Mouse (Mus musculus) layer of hippocampus, adult 8-10 months (tissue): ENCODE measurements around the gene Apbb2. TPM values are rescaled to one million over a fixed set of nuclear protein-coding genes. Genes with fewer than 3 reads are reported as not detected.

Source experiments
- DNase-seq, 2 experiments: peaks; one replicate each; pipeline ENCODE4 v3.0.0; 2022; ENCODE audit warnings: low spot score in 2 of 2
- total RNA-seq, 4 experiments: library from RNA; stranded (reverse); gene quantifications; 2 replicates each; pipeline ENCODE4 v1.2.4; 2022

The Apbb2 gene
- total RNA-seq, 4 experiments from 2014 or later, result 51.9 to 69.8 (median 57.1) TPM

- DNase-seq, result no peak
Observed at GRCm38 (mm10) chr5:66521250-66521649, 97.3 kb downstream of the Apbb2 start.

- DNase-seq, result no peak
Observed at GRCm38 (mm10) chr5:66519511-66519910, 99.1 kb downstream of the Apbb2 start.

- no peak for DNase-seq
Observed at GRCm38 (mm10) chr5:66518411-66519006, 100.1 kb downstream of the Apbb2 start.

DNA sequence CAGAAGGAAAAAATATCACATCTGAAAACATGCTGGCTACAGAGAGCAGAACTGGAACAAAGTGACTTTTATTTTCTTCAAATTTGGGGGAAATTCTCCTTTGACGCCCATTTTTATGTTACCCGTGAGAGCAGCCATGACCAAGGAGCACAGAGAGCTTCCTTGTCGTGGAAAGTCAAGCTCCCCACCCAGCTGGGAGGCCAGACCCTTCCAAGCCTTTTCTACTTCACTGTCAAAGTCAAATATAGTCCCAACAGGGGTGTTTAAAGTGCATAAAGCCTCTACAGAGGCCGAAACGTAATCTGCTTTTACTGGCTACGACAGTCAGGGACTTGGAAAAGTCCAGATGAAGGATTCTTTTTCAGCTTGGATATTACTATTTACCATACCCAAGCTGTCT, 101.1 kb downstream of the Apbb2 start:
- DNase-seq, result no peak

- no peak for DNase-seq
Observed at GRCm38 (mm10) chr5:66516311-66516710, 102.3 kb downstream of the Apbb2 start.

- no peak for DNase-seq
Observed at GRCm38 (mm10) chr5:66515271-66515670, 103.3 kb downstream of the Apbb2 start.

- no peak for DNase-seq
Observed at GRCm38 (mm10) chr5:66514659-66515058, 103.9 kb downstream of the Apbb2 start.

DNA sequence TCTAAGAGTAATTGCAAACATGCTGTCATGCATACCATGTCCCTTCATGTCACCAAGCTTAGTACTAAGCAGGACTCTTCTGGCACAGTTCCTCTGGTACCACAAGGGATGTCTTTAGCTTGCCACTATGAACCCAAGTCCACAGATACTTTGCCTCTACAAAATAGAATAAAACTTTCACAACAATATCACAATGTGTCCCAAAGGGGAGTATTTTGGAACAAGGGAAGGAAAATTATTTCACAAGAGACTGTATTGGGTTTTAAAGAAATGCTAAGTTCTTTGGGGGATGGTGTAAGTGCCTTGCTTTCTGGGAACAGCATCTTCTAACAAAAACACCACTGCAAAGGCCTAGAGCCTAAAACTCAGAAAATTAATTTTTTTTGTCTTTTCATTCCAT, 105.2 kb downstream of the Apbb2 start:
- DNase-seq, result no peak

DNA sequence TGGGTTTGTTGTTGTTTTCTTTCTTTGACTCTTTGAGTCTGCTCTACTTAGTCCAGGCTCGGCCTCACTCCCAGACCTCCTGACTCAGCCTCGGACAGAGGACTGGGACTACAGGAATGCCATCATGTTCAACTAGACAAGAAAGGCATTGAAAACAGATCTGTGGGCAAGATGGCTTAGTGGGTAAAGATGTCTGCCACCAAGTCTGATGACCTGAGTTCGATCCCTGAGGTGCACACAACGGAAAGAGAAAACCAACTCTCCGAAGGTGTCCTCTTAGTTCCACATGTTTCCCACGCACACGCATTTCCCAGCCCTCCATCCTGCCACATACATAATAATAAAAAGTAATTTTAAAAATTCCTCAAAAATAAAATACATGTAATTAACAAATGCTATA, 106.1 kb downstream of the Apbb2 start:
- no peak for DNase-seq

- no peak for DNase-seq
Observed at GRCm38 (mm10) chr5:66510716-66511115, 107.9 kb downstream of the Apbb2 start.

DNA sequence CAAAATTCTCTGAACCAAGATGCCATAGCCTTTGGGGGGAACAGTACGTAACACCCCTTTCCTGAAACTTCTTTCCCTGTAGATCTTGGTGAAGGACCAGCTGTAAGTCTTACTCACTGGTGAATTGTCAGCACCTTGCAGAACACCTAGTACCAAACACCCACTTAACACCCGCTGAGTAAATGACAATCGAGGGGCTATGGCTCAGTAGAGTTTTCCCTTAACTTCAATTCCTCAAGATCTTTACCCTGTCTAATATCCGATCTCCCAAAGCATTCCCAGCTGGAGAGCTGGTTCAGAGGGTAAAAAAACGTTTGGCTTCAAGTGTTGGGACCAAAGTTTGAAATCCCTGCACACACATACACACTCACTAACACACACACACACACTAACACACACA, 109.4 kb downstream of the Apbb2 start:
- DNase-seq, result no peak

DNA sequence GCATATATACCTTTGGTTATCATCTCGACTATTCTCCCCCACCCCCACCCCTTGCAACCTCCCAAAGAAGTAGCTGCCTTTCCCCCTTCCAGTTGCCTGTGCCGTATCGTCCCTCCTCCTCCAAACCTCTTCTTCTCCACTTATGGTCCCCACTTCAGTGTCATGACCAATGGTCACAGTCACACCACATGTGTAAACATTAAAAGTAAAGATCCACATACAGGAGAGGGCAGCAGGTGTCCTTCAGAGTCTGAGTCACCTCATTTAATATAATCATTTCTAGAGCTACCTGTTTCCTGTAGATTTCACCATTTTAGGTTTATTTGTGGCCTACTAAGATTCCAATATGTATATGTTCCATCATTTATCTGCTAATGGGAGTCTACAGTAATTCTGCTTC, 113.0 kb downstream of the Apbb2 start:
- DNase-seq, result no peak

GRCm38 (mm10) chr5:66505071-66505470, 113.5 kb downstream of the Apbb2 start:
- no peak for DNase-seq

DNA sequence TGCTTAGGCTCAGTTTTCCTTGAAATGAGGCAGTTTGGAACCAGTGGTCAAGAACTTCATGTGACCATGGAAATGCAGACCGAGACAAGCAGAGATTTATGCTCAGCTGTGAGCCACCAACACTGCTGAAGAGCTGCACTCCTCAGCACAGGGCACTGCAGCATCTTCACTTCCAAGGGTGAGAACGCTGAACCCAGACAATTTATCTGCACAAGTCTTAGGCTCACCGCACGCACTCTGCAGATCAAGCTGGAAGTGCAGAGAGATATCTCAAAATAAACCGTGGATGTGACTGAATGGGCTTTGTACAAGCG, 114.2 kb downstream of the Apbb2 start:
- DNase-seq, result no peak

- DNase-seq, result no peak
Observed at GRCm38 (mm10) chr5:66503557-66504433, 114.8 kb downstream of the Apbb2 start.

DNA sequence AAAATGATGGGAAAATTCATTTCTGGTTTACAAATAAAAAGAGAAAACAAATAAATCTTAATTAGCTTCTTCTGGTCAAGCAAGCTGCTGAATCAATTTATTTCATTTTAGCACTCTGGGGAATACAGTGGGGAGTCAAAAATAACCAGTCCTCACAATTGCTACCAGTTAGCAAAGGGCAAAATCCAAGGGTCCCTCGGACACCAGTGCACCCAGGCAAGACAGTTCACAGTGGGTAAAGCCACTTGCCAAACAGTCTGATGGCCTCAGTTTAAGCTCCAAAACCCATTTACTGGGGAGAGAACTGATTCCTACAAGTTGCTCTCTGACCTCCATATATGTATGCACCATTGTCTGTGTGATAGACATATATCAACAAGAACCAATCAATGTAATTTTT, 115.6 kb downstream of the Apbb2 start:
- DNase-seq, result no peak

- DNase-seq, result no peak
Observed at GRCm38 (mm10) chr5:66499621-66500020, 119.0 kb downstream of the Apbb2 start.

- no peak for DNase-seq
Observed at GRCm38 (mm10) chr5:66498140-66498539, 120.4 kb downstream of the Apbb2 start.

DNA sequence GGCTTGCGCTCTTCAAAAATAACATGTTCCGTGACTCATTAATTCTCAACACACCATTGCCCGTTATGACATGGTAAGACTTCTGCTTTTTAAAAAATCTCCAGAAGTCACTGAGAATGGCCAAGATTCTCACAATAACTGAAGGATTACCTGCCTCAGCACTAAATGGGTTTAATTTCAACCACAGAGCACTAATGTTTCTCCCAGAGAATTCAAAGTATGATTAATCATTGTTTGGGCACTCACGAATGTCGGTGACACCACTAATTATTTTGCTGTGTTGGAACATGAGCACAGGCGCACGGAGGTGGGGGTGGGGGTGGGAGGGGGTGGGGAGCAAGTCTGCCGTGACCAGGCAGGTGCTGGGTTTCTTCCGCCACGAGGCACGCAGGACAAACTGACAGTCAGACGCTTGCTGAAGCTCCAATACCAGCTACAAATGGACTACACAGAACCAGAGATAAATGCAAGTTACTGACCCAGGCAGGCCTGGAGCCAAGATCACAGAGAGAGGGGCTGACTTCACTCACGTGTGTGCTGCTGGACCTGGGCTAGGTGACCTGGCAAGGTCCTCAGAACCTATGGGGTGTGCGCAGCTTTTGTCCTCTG, 121.0 kb downstream of the Apbb2 start:
- DNase-seq, result no peak

GRCm38 (mm10) chr5:66496881-66497360, 121.7 kb downstream of the Apbb2 start:
- no peak for DNase-seq

DNA sequence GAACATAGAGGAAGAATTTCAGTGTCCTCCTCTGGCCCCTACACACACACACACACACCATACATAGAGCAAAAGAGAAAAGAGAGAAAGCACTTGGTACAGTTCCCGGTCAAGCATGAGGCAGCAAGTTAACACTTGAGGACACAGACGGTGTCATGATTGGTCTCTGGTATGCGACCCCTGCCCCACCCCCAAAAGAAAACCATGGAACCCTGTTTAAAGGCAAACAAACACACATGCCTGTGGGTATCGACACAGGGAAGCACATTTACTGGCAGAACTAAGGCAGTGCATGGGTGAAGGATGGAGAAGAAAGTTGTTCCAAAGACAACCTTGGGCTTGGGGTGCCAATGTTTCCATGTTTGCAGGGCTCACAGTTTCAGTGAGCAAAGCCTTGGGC, 123.9 kb downstream of the Apbb2 start:
- DNase-seq, result no peak

DNA sequence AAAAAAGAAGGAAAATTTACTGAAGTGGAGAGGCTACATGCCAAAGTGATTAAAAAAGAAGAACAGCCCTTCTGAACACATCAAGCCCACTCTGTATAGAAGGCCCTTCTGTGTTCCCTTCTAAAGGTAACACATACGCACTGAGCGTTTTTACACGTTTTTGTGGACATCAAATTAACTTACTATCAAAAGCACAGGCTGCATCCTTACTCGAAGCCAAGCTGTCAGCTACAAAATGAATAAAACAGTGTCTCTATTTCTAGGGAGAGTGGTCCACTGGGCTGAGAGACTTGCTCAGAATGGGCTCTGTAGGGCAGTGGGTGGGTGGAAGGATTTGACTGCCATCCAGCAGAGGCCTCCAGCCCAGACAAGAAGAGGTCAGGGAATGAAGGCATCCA, 126.0 kb downstream of the Apbb2 start:
- DNase-seq, result no peak
